Mouse (Mus musculus): ENCODE measurements around the gene Asb3. TPM values are rescaled to one million over a fixed set of nuclear protein-coding genes. Genes with fewer than 3 reads are reported as not detected.
"Not testable (repeated sequence)": the region's sequence is repeated elsewhere in the genome, so short reads cannot be mapped to it uniquely, and the experiment has no call there.

Gene Asb3
- polyA plus RNA-seq, 1 experiment from 2014 or later, result 24.4 TPM

DNA sequence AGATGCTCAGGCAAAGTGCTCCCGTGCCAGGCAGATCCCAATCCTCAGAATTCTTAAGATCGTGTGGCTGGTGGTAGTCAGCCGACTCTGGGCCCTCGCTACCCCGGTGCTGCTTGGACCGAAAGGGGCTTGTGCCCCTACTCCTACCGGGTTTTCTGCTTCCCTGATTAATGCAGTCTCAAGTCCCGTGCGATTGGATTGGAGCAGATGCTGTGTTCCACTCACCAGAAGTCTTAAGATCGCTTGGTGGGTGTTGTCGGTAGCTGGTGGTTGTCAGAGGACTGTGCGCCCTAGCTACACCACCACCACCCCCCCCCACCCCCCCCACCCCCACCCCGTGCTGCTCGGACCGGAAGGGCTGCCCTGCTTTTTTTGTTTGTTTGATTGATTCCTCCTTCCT, 132.2 kb downstream of the Asb3 start:
- not testable (repeated sequence) for H3K27me3 ChIP-seq (replicated peaks); H3K9ac ChIP-seq; H3K27ac ChIP-seq; H3K4me3 ChIP-seq (replicated peaks); H3K4me1 ChIP-seq (replicated peaks); ATAC-seq; H3K9me3 ChIP-seq; H3K4me2 ChIP-seq (replicated peaks); H3K36me3 ChIP-seq
- 75% methylated on average over 15 of the region's 15 CpGs for WGBS

DNA sequence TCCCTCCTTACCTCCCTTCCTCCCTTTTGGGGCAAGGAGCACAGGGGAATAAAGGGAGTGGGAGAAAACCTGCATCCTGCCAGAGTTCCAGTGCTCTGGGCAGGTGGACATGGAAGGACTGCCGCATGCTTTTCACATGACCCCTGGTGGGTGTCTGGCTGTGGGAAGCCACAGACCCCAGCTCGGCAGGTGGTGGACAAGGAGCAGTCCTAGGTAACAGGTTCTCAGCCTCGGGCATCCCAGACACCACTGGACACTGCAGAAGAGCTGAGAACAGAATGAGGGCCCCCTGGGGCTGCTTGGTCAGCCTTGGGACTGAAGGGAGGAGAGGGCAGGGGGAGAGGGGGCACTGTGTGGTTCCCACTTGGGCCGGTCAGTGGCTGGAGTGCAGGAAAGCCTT, 149.7 kb downstream of the Asb3 start:
- Histone ChIP-seq H3K9me3 (no peaks in the 10 kb centered on the region), H3K27ac (no peak overlapping the region), H3K4me3 (replicated peaks) (no peak overlapping the region), H3K9ac (no peak overlapping the region), H3K36me3 (peaks cover under 1% of the 10 kb centered on the region), H3K27me3 (replicated peaks) (no peaks in the 10 kb centered on the region), H3K4me2 (replicated peaks) (no peak overlapping the region), H3K4me1 (replicated peaks) (no peaks in the 10 kb centered on the region)
- ATAC-seq, result no peak
- WGBS, result 91% methylated on average over 4 of the region's 4 CpGs

DNA sequence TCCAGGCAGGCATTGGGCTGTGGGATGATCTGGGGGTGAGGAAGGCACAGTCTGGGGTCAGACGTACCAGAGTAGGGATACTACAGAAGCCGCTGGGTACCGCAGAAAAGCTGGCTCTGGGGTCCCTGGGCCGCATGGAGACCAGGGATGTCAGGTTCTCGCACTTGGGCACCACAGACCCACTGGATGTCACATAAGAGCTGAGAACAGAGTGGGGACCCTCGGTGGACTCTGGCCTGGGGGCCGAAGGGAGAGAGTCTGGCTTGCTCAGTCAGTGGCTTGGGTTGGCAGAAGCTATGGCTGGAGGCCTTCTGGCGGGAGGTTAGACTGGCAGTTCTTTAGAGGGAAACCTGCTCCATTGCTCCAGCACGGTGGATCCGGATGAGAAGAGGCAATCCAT, 204.8 kb downstream of the Asb3 start:
- no peaks in the 10 kb centered on the region for H3K9me3 ChIP-seq
- no peaks in the 10 kb centered on the region for H3K4me1 ChIP-seq (replicated peaks)
- no peak overlapping the region for H3K4me3 ChIP-seq (replicated peaks)
- H3K4me2 ChIP-seq (replicated peaks), result no peak overlapping the region
- H3K27ac ChIP-seq, result no peak overlapping the region
- no peaks in the 10 kb centered on the region for H3K27me3 ChIP-seq (replicated peaks)
- ATAC-seq, result no peak
- H3K9ac ChIP-seq, result no peak overlapping the region
- no peaks in the 10 kb centered on the region for H3K36me3 ChIP-seq
- 93% methylated on average over 10 of the region's 10 CpGs for WGBS

DNA sequence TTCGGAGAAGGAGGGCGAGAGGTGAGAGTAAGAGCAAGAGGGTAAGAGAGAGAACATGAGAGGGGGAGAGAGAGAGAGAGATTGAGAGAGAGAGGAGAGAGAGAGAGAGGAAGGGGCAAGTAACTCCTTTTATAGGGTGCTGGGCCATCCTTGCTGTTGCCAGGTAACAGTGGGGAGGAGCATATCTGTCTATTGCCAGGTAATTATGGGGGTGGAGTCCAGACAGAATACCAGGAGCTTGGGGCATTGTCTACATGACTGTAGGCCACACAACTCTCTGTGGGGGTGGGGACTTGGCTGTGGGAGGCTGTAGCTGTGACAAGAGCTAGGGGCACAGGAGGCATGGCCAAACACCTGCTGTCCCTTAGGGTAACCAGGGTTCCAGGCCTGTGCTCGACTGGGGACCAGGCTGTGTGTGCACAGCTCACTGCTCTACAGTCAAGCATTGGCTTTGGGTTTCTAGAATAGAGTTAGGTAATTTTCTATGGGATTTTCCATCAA, 205.3 kb downstream of the Asb3 start:
- ATAC-seq, result peak; percentile 47; the same call in 1 of the 2 replicates
- Histone ChIP-seq H3K27ac (no peak overlapping the region), H3K4me1 (replicated peaks) (no peaks in the 10 kb centered on the region), H3K9ac (no peak overlapping the region), H3K36me3 (no peaks in the 10 kb centered on the region), H3K9me3 (no peaks in the 10 kb centered on the region), H3K4me3 (replicated peaks) (no peak overlapping the region), H3K4me2 (replicated peaks) (no peak overlapping the region), H3K27me3 (replicated peaks) (no peaks in the 10 kb centered on the region)
- 81% methylated on average over 3 of the region's 3 CpGs for WGBS

DNA sequence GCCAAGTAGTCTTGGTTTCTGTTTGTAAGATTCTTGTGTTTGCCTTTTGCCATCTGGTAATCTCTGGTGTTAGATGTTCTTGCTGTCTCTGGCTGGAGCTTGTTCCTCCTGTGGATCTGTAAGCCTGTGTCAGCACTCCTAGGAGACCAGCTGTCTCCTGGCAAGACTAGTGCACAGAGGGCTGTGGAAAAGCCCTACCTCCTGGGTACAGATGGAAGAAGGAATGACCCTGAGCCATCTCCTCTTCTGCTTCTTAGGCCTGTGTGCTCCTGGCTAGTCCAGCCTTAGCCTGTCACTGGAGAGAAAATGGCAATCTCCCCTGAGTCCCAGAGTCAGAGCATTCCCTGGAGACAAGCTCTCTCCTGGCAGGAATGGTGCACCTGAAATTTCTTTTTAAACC, 214.3 kb downstream of the Asb3 start:
- not testable (repeated sequence) for H3K9me3 ChIP-seq; H3K4me3 ChIP-seq (replicated peaks); H3K36me3 ChIP-seq; ATAC-seq; H3K4me1 ChIP-seq (replicated peaks); H3K27ac ChIP-seq; H3K9ac ChIP-seq; H3K27me3 ChIP-seq (replicated peaks); H3K4me2 ChIP-seq (replicated peaks)

DNA sequence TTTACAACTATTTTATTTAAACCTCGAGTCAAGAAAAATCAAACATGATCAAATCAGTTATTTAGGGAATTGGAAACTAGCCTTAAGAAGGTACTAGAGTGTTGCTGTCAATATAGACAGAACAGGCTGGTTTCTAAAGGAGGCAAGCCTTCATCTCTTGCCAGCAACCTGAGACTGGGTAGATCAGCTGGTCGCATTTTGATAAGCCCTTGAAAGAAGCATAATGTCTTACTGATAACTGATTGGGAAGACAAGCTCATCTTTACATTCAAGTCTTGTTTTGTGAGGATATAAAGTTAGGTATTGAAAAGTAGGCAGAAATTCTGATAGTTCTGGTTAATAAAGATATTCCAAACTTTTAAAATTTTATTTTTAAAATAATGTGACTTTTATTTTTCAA, 217.0 kb downstream of the Asb3 start:
- H3K4me2 ChIP-seq (replicated peaks), result no peak overlapping the region
- no peak overlapping the region for H3K9ac ChIP-seq
- H3K36me3 ChIP-seq, result no peaks in the 10 kb centered on the region
- no peaks in the 10 kb centered on the region for H3K9me3 ChIP-seq
- H3K27me3 ChIP-seq (replicated peaks), result no peaks in the 10 kb centered on the region
- H3K4me1 ChIP-seq (replicated peaks), result no peaks in the 10 kb centered on the region
- H3K4me3 ChIP-seq (replicated peaks), result no peak overlapping the region
- H3K27ac ChIP-seq, result no peak overlapping the region
- no peak for ATAC-seq
- 89% methylated on average over 2 of the region's 2 CpGs for WGBS

DNA sequence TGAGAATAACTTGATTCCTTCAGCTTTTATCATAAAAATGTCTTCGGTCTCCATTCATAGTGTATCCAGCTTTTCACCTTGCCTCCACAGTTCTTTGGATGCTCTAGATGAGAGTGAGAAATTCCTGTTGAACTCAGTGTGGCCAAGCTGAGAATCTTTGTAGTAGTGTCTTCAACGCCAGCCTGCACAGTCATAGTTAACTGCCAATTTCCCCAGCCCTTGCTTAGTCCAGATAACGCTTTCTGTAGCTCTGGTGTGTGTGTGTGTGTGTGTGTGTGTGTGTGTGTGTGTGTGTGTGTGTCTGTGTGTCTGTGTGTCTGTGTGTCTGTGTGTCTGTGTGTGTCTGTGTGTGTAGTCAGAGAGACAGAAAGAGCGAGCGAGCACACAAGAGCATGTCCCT, 220.1 kb downstream of the Asb3 start:
- Histone ChIP-seq H3K4me2 (replicated peaks) (no peak overlapping the region), H3K36me3 (no peaks in the 10 kb centered on the region), H3K27ac (no peak overlapping the region), H3K27me3 (replicated peaks) (no peaks in the 10 kb centered on the region), H3K4me1 (replicated peaks) (no peaks in the 10 kb centered on the region), H3K4me3 (replicated peaks) (no peak overlapping the region), H3K9ac (no peak overlapping the region), H3K9me3 (no peaks in the 10 kb centered on the region)
- 91% methylated on average over 5 of the region's 5 CpGs for WGBS
- no peak for ATAC-seq

DNA sequence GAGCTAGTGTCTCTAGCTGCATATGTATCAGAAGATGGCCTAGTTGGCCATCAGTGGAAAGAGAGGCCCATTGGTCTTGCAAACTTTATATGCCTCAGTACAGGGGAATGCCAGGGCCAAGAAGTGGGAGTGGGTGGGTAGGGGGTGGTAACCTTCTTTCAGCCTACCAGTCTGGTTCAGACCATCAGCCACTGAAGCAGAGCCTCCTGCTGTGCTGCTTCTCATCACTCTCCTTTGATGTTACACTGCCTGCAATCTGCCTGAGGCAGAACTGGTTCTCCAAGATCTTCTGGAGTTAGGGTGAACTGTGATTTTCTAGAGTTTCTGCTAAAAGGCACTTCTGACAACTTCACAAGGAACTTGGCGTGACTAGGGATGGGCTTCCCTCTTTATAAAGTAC, 241.7 kb downstream of the Asb3 start:
- not testable (repeated sequence) for H3K4me3 ChIP-seq (replicated peaks); H3K9ac ChIP-seq; H3K36me3 ChIP-seq; H3K27ac ChIP-seq; ATAC-seq; H3K9me3 ChIP-seq; H3K4me1 ChIP-seq (replicated peaks); H3K27me3 ChIP-seq (replicated peaks); H3K4me2 ChIP-seq (replicated peaks)
- 54% methylated on average over 1 of the region's 1 CpGs for WGBS

DNA sequence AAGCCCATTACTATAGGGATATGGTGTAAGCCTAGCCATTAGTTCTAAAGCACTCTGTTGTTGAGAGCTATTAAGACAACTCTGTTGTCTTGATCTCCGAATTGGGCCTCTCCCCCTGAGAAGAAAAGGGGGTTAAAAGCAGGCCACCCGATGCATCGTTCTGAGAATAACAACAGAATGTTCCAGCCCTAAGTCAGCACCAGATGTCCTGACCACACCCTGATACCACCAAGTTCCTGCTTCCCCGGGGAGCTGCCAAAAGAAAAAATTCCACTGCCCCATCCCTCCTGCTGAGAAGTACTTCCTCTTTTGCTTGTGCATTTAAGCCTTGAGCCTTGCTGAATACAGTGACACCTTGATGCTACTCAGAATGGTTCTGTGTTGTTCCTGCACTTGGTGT, 248.5 kb downstream of the Asb3 start:
- H3K36me3 ChIP-seq; H3K9me3 ChIP-seq; H3K27ac ChIP-seq; H3K4me3 ChIP-seq (replicated peaks); ATAC-seq; H3K4me2 ChIP-seq (replicated peaks); H3K9ac ChIP-seq; H3K27me3 ChIP-seq (replicated peaks); H3K4me1 ChIP-seq (replicated peaks): not testable (repeated sequence)
- 79% methylated on average over 4 of the region's 4 CpGs for WGBS

DNA sequence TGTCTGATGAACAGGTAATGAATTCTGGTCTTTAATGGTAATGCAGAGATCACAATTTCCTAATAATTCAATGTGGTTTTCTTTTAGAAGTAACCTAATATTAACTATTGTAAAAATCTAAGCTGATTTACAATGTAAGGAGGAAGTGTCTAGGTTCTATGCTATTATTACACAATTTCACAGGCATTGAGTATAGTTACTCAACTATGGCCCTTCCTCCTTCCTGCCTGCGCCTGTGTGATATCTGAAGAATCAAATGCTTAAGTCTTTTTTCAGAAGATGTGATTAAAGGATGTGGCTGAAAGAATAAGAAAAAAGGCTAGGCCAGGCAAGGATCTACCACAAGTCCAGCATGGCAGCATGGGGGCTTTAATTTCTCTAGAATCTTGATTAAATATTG, 249.6 kb downstream of the Asb3 start:
- H3K9me3 ChIP-seq; H3K4me2 ChIP-seq (replicated peaks); H3K9ac ChIP-seq; H3K36me3 ChIP-seq; H3K27me3 ChIP-seq (replicated peaks); H3K4me1 ChIP-seq (replicated peaks); H3K27ac ChIP-seq; H3K4me3 ChIP-seq (replicated peaks); ATAC-seq: not testable (repeated sequence)
- WGBS, result 100% methylated on average over 1 of the region's 1 CpGs

DNA sequence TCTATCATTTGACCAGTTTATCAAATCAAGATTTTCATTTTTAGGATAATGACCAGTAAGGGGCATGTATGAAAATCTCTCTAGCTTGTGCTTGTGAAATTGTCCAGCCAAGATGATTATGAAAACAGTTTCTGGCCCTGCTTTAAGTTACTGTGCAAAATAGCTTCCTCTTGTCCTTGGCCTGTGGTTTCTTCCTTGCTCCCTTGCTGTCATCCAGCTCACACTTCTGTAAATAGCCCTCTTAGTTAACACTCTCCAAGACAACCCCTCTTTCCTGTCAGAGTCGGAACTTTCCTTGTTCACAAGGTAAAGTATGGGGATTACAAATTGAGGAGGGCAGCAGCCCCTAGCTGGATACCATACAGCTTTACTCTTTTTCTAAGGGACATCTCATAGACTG, 253.2 kb downstream of the Asb3 start:
- WGBS, result 50% methylated on average over 1 of the region's 1 CpGs

More for the DNA sequence above, 253.2 kb downstream of the Asb3 start:
- not testable (repeated sequence) for H3K27me3 ChIP-seq (replicated peaks); H3K9ac ChIP-seq; H3K9me3 ChIP-seq; H3K4me3 ChIP-seq (replicated peaks); ATAC-seq; H3K36me3 ChIP-seq; H3K4me1 ChIP-seq (replicated peaks); H3K4me2 ChIP-seq (replicated peaks); H3K27ac ChIP-seq
